Mouse (Mus musculus) ES-Bruce4 (cell line): ENCODE data around the gene Rgr.

Experiments
- CTCF ChIP-seq: IDR thresholded peaks from one replicate; pipeline ENCODE4 v1.8.1; 2011; ENCODE audit warnings: low read depth, low read length
- EP300 ChIP-seq: IDR thresholded peaks from 2 replicates; pipeline ENCODE4 v1.6.1; 2011; ENCODE audit warnings: low read depth, low read length; ENCODE audit not compliant: insufficient read depth
- POLR2A ChIP-seq: IDR thresholded peaks from one replicate; pipeline ENCODE4 v1.8.1; 2011; ENCODE audit warnings: low read length; ENCODE audit not compliant: insufficient read depth

DNA sequence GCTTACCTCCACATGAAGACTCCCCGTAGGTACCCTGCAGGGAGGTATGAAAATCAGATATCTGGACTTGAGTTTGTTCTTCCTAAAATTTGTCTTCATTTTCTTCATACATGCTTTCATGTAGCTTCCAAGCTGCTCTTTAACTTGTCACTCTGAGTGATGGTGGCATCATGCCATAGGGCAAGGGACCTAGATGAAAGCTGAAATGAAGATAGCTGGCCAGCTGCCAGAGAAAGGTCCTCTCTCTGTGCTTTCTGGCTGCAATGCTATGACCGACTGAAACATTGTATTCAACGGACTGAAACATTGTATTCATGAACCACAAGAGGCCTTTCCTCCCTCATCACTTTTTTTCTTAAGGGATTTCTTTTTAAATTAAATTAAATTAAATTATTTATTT is 20.2 kb downstream of the Rgr start:
- TF ChIP-seq EP300 (no peak), CTCF (no peak), POLR2A (no peak)
